Mouse (Mus musculus) urinary bladder, adult 2 months (tissue): ENCODE measurements around the gene Cadm1. TPM values are rescaled to one million over a fixed set of nuclear protein-coding genes. Genes with fewer than 3 reads are reported as not detected.

Experiments
- DNase-seq: peaks from one replicate; pipeline ENCODE4 v3.0.0; 2022; ENCODE audit warnings: low spot score
- polyA plus RNA-seq: library from polyadenylated mRNA; depleted of rRNA; stranded (reverse); fragments of >200 nt; gene quantifications from 2 replicates; pipeline ENCODE4 v1.2.3, GENCODE M21; 2012

Gene Cadm1
- polyA plus RNA-seq, 1 experiment: 9.3 TPM

GRCm38 (mm10) chr9:47739276-47739675 is 209.3 kb downstream of the Cadm1 start:
- DNase-seq: no peak

GRCm38 (mm10) chr9:47741751-47742150 is 211.8 kb downstream of the Cadm1 start:
- DNase-seq: no peak

GRCm38 (mm10) chr9:47744916-47745315 is 214.9 kb downstream of the Cadm1 start:
- DNase-seq: no peak

GRCm38 (mm10) chr9:47745716-47746115 is 215.7 kb downstream of the Cadm1 start:
- no peak for DNase-seq

- no peak for DNase-seq
These were observed 219.2 kb downstream of the Cadm1 start for GRCm38 (mm10) chr9:47749160-47749559.

- DNase-seq: no peak
These were observed 222.5 kb downstream of the Cadm1 start for GRCm38 (mm10) chr9:47752516-47752915.

GRCm38 (mm10) chr9:47753127-47753526 is 223.2 kb downstream of the Cadm1 start:
- no peak for DNase-seq

- no peak for DNase-seq
These were observed 225.1 kb downstream of the Cadm1 start for GRCm38 (mm10) chr9:47755119-47755518.

- DNase-seq: no peak
These were observed 227.8 kb downstream of the Cadm1 start for GRCm38 (mm10) chr9:47757798-47758197.

- no peak for DNase-seq
These were observed 228.3 kb downstream of the Cadm1 start for GRCm38 (mm10) chr9:47758320-47758719.

GRCm38 (mm10) chr9:47759807-47760206 is 229.8 kb downstream of the Cadm1 start:
- DNase-seq: no peak

GRCm38 (mm10) chr9:47761601-47762000 is 231.6 kb downstream of the Cadm1 start:
- no peak for DNase-seq

GRCm38 (mm10) chr9:47762913-47763312 is 232.9 kb downstream of the Cadm1 start:
- no peak for DNase-seq

- DNase-seq: no peak
These were observed 234.9 kb downstream of the Cadm1 start for GRCm38 (mm10) chr9:47764920-47765319.

GRCm38 (mm10) chr9:47765323-47765722 is 235.3 kb downstream of the Cadm1 start:
- DNase-seq: no peak

- no peak for DNase-seq
These were observed 236.4 kb downstream of the Cadm1 start for GRCm38 (mm10) chr9:47766342-47766741.

- DNase-seq: no peak
These were observed 240.9 kb downstream of the Cadm1 start for GRCm38 (mm10) chr9:47770836-47771235.

GRCm38 (mm10) chr9:47771953-47772352 is 242.0 kb downstream of the Cadm1 start:
- DNase-seq: no peak

GRCm38 (mm10) chr9:47772750-47773149 is 242.8 kb downstream of the Cadm1 start:
- no peak for DNase-seq

GRCm38 (mm10) chr9:47776941-47777919 is 247.3 kb downstream of the Cadm1 start:
- no peak for DNase-seq

GRCm38 (mm10) chr9:47778438-47778837 is 248.5 kb downstream of the Cadm1 start:
- DNase-seq: no peak

- no peak for DNase-seq
These were observed 249.3 kb downstream of the Cadm1 start for GRCm38 (mm10) chr9:47779291-47779690.

- no peak for DNase-seq
These were observed 256.7 kb downstream of the Cadm1 start for GRCm38 (mm10) chr9:47786642-47787041.
